Mouse (Mus musculus) liver (tissue): Measurements from ENCODE around the gene Cmtr1.

Experiments
- DNase-seq: peaks from one replicate; pipeline ENCODE4 v3.0.0-alpha.2; 2020; ENCODE audit warnings: mixed read lengths

The Cmtr1 gene

GRCm38 (mm10) chr17:29669936-29670335 lies 9.5 kb downstream of the Cmtr1 start:
- DNase-seq: peak; percentile 77

GRCm38 (mm10) chr17:29671021-29671420 lies 10.6 kb downstream of the Cmtr1 start:
- no peak for DNase-seq

- DNase-seq: no peak
These were observed 12.9 kb downstream of the Cmtr1 start for GRCm38 (mm10) chr17:29673325-29673724.

GRCm38 (mm10) chr17:29678526-29678925 lies 18.1 kb downstream of the Cmtr1 start:
- no peak for DNase-seq

- DNase-seq: no peak
These were observed 18.8 kb downstream of the Cmtr1 start for GRCm38 (mm10) chr17:29679038-29679767.

- no peak for DNase-seq
These were observed 19.8 kb downstream of the Cmtr1 start for GRCm38 (mm10) chr17:29680174-29680573.

GRCm38 (mm10) chr17:29680921-29681320 lies 20.5 kb downstream of the Cmtr1 start:
- no peak for DNase-seq

GRCm38 (mm10) chr17:29681669-29682068 lies 21.3 kb downstream of the Cmtr1 start:
- DNase-seq: no peak

- no peak for DNase-seq
These were observed 21.9 kb downstream of the Cmtr1 start for GRCm38 (mm10) chr17:29682261-29682660.

- no peak for DNase-seq
These were observed 22.7 kb downstream of the Cmtr1 start for GRCm38 (mm10) chr17:29683127-29683526.

GRCm38 (mm10) chr17:29684275-29684674 lies 23.9 kb downstream of the Cmtr1 start:
- peak; percentile 37 for DNase-seq

GRCm38 (mm10) chr17:29686771-29687170 lies 26.4 kb downstream of the Cmtr1 start:
- DNase-seq: peak; percentile 74

GRCm38 (mm10) chr17:29687373-29687772 lies 27.0 kb downstream of the Cmtr1 start:
- DNase-seq: no peak

- DNase-seq: no peak
These were observed 28.2 kb downstream of the Cmtr1 start for GRCm38 (mm10) chr17:29688610-29689009.

- DNase-seq: no peak
These were observed 29.9 kb downstream of the Cmtr1 start for GRCm38 (mm10) chr17:29690257-29690656.

GRCm38 (mm10) chr17:29692827-29693226 lies 32.4 kb downstream of the Cmtr1 start:
- DNase-seq: no peak

GRCm38 (mm10) chr17:29693571-29693970 lies 33.2 kb downstream of the Cmtr1 start:
- DNase-seq: no peak

- DNase-seq: no peak
These were observed 34.1 kb downstream of the Cmtr1 start for GRCm38 (mm10) chr17:29694516-29694915.

GRCm38 (mm10) chr17:29696940-29697339 lies 36.5 kb downstream of the Cmtr1 start:
- DNase-seq: no peak

- no peak for DNase-seq
These were observed 38.0 kb downstream of the Cmtr1 start for GRCm38 (mm10) chr17:29698421-29698820.

- no peak for DNase-seq
These were observed 40.2 kb downstream of the Cmtr1 start for GRCm38 (mm10) chr17:29700573-29700972.

- DNase-seq: no peak
These were observed 42.7 kb downstream of the Cmtr1 start for GRCm38 (mm10) chr17:29702938-29703710.

- DNase-seq: peak; percentile 68
These were observed 44.4 kb downstream of the Cmtr1 start for GRCm38 (mm10) chr17:29704781-29705180.

- no peak for DNase-seq
These were observed 45.5 kb downstream of the Cmtr1 start for GRCm38 (mm10) chr17:29705881-29706280.
